Mouse (Mus musculus) forebrain, embryonic 11.5 days (tissue): Measurements from ENCODE around the gene Fam57b. TPM values are rescaled to one million over a fixed set of nuclear protein-coding genes. Genes with fewer than 3 reads are reported as not detected.
A peak's percentile ranks its signal among the peaks of the same experiment; 100 is the strongest.

Experiments used
- ATAC-seq: fragments of 200-750 bp; cut with Nextera tagmentation; replicated peaks from 2 replicates; pipeline ENCODE4 v1.8.0; 2017; ENCODE audit warnings: moderate TSS enrichment; ENCODE audit not compliant: low FRiP score
- DNase-seq: peaks from one replicate; pipeline ENCODE4 v3.0.0-alpha.2; 2017; ENCODE audit warnings: low spot score
- H3K27ac ChIP-seq: fragments of 300-500 bp; sonication (generic); 2 replicates; pipeline ENCODE4 v1.5.1; 2014; ENCODE audit warnings: low read depth, low read length
- H3K27me3 ChIP-seq: fragments of 300-500 bp; sonication (generic); 2 replicates; pipeline ENCODE4 v1.6.1; 2014; ENCODE audit warnings: mild to moderate bottlenecking, low read length, mixed read lengths; ENCODE audit not compliant: control insufficient read depth, insufficient read depth
- H3K36me3 ChIP-seq: fragments of 300-500 bp; sonication (generic); 2 replicates; pipeline ENCODE4 v1.6.1; 2014; ENCODE audit warnings: mild to moderate bottlenecking, low read length, moderate library complexity, mixed read lengths; ENCODE audit not compliant: control insufficient read depth, insufficient read depth
- H3K4me1 ChIP-seq: fragments of 300-500 bp; sonication (generic); replicated peaks from 2 replicates; pipeline ENCODE4 v1.6.1; 2014; ENCODE audit warnings: low read length, mixed read lengths; ENCODE audit not compliant: control insufficient read depth, insufficient read depth
- H3K4me2 ChIP-seq: fragments of 300-500 bp; sonication (generic); 2 replicates; pipeline ENCODE4 v1.6.1; 2014; ENCODE audit warnings: low read depth, mild to moderate bottlenecking, low read length, moderate library complexity, mixed read lengths; ENCODE audit not compliant: severe bottlenecking
- H3K4me3 ChIP-seq: fragments of 300-500 bp; sonication (generic); 2 replicates; pipeline ENCODE4 v1.5.1; 2014; ENCODE audit warnings: low read depth, low read length
- H3K9ac ChIP-seq: fragments of 300-500 bp; sonication (generic); 2 replicates; pipeline ENCODE4 v1.6.1; 2014; ENCODE audit warnings: low read length
- H3K9me3 ChIP-seq: fragments of 300-500 bp; sonication (generic); 2 replicates; pipeline ENCODE4 v1.6.1; 2016; ENCODE audit warnings: low read length, mixed read lengths; ENCODE audit not compliant: control insufficient read depth
- WGBS: fragments of 180-500 bp; shearing (Covaris S2); extraction: QIAGEN DNeasy Blood & Tissue Kit; methylation state at CpG from one replicate; pipeline ENCODE4 v1.1.7; 2014; 5-methylcytosine and 5-hydroxymethylcytosine counted together
- polyA plus RNA-seq: library from polyadenylated mRNA; unstranded; fragments of >200 nt; fragmentation: Nextera tagmentation; extraction: Ambion mirVana; gene quantifications from 2 replicates; pipeline ENCODE4 v1.2.1, GENCODE M21; 2014

Gene Fam57b
- polyA plus RNA-seq, 1 experiment from 2014 or later = 10.2 TPM

DNA sequence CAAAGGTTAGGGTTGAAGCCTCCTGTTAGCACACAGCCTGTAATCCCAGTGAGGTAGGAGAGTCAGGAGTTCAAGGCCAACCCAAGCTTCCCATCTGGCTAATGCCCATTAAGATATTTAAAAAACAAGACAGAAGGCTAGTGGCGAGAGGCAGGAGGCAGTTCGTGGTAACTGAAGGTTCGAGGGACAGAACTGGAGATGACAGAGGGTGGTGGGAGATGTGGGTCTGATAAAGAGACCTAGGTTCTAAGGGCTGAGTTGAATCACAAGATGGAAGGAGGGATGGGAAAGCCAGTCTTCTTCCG, 49.6 kb downstream of the Fam57b start, which contains the start of gene Doc2a:
TSS of gene Doc2a (plus strand) at position 301 of the 305 bp plus-strand sequence.
- Histone ChIP-seq H3K4me2 (peak within 1 kb of the TSS; percentile 100), H3K4me1 (peaks cover 12% of the 10 kb centered on the region), H3K9me3 (no peaks in the 10 kb centered on the region), H3K36me3 (no peaks in the 10 kb centered on the region), H3K9ac (peak within 1 kb of the TSS; percentile 80), H3K27ac (no peak within 1 kb of the TSS), H3K27me3 (peaks cover 7% of the 10 kb centered on the region; the same call in 1 of the 2 replicates), H3K4me3 (peak within 1 kb of the TSS; percentile 62)
- peak; percentile 51 for DNase-seq
- no peak for ATAC-seq
- WGBS = 32% methylated on average over 4 of the region's 4 CpGs

DNA sequence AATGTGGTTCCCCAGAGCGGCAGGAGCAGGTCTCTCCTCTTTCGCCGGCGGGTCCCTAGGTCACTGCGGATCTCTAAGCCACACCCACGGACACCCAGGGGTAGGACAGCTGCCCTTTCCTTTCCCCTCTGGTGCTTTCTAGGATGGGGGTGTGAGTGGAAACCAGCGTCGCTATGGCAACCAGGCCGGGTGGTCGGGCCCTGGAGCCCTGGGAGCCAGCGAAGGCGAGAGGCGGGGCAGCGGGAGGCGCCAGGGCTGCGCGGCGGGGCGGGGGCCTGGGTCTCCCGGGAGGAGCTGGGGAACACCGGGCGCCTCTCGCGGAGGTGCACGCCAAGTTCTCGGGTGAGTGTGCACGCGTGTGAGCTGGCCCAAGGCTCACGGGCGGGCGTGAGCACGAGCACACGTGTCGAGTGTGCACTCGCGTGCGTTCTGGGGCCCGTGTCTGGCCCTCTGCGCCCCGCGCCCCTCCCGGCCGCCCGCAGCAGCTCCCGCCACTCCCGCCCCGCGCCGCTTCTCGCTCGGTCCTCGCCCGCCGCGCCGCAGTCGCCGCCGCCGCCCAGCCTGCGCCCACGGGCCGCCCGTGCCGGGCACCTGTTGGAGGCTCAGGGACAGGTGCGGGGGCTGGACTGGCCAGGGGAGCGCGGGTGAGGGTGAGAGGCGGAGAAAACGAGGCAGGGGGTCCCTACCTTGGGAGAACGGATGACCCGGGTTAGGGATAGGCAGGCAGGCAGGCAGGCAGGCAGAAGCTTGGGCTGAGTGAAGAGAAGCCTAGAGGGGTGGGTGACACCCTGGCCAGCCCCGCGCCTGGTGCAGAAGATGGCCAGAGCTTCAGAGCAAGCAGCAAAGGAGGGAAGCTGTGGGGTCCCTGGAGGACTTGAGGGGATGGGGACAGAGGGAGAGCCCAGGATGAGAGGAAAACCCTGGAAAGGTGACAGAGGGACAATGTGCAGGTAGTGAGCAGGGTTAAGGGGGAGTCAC, 50.2 kb downstream of the Fam57b start:
- ATAC-seq (peak; percentile 55), DNase-seq (peak; percentile 82)
- Histone ChIP-seq H3K36me3 (no peaks in the 10 kb centered on the region), H3K27me3 (peaks cover 7% of the 10 kb centered on the region; the same call in 1 of the 2 replicates), H3K4me1 (peaks cover 16% of the 10 kb centered on the region), H3K9ac (peak overlapping the region; percentile 80), H3K4me3 (peak overlapping the region; percentile 62), H3K4me2 (peak overlapping the region; percentile 100), H3K9me3 (no peaks in the 10 kb centered on the region), H3K27ac (no peak overlapping the region)
- under 1% methylated on average over 64 of the region's 74 CpGs for WGBS

DNA sequence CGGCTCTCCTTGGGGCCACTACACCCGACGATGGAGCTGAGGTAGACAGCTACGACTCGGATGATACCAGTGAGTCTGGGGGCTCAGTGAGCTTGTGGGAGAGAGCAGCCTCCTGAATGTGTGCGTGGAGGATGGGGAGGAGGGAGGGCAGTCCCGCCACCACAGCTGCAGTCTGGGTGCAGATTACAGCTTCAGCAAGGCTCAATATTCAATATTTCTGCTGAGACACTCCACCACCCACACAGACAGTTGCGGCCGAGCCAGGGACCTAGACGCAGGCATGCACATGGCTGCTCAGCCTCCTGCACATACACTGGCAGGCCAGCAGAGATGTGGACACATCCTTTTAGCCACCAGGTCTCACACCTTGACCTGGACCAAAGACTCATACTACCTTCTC, 51.3 kb downstream of the Fam57b start:
- ATAC-seq = no peak
- Histone ChIP-seq H3K36me3 (peaks cover 2% of the 10 kb centered on the region; the same call in 1 of the 2 replicates), H3K9ac (peak overlapping the region; percentile 80), H3K27me3 (peaks cover 7% of the 10 kb centered on the region; the same call in 1 of the 2 replicates), H3K4me3 (peak overlapping the region; percentile 62), H3K27ac (no peak overlapping the region), H3K9me3 (no peaks in the 10 kb centered on the region), H3K4me2 (peak overlapping the region; percentile 100), H3K4me1 (peaks cover 16% of the 10 kb centered on the region)
- 37% methylated on average over 10 of the region's 10 CpGs for WGBS
- DNase-seq = peak; percentile 52

DNA sequence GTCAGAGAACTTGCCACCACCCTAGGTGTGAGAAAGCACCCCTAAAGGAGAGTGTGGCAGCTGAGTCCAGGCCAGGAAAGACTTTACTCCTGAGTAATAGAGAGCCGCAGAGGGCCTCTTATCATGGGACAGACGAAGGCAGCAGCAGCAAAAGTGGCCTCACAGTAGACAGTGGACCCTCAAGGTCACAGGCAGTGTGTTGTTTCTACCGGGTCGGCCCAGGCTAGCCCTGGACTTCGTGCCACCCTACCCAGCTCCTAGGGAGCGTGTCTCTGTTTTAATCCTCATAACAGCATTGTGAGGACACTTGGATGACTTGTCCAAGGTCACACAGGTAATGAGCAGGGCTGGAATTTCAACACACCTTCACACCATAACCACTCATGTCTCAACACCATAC, 52.7 kb downstream of the Fam57b start:
- no peak for ATAC-seq
- peaks cover 16% of the 10 kb centered on the region for H3K4me1 ChIP-seq
- no peak overlapping the region for H3K4me2 ChIP-seq
- H3K4me3 ChIP-seq = no peak overlapping the region
- no peak overlapping the region for H3K27ac ChIP-seq
- H3K36me3 ChIP-seq = peaks cover 2% of the 10 kb centered on the region; the same call in 1 of the 2 replicates
- no peak overlapping the region for H3K9ac ChIP-seq
- H3K27me3 ChIP-seq = peaks cover 7% of the 10 kb centered on the region; the same call in 1 of the 2 replicates
- WGBS = 88% methylated on average over 6 of the region's 6 CpGs
- peak; percentile 46 for DNase-seq
- no peaks in the 10 kb centered on the region for H3K9me3 ChIP-seq

DNA sequence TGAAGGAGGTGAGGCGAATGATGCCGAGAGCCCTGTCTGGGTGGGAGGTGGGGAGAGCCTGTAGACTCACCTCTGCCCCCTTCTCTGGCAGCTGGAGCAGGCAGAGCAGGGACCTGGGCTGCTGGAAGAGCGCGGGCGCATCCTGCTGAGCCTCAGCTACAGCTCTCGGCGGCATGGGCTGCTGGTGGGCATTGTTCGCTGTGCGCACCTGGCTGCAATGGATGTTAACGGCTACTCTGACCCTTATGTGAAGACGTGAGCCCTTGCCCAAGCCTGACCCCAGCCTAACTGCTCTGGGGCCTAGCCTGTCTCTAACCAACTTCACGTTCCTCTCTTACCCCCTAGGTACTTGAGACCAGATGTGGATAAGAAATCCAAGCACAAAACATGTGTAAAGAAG, 53.7 kb downstream of the Fam57b start:
- H3K4me1 ChIP-seq = peaks cover 16% of the 10 kb centered on the region
- no peak for ATAC-seq
- WGBS = 27% methylated on average over 12 of the region's 12 CpGs
- H3K9ac ChIP-seq = peak overlapping the region; percentile 27; the same call in 1 of the 2 replicates
- peaks cover 5% of the 10 kb centered on the region for H3K36me3 ChIP-seq
- no peak for DNase-seq
- H3K4me2 ChIP-seq = no peak overlapping the region
- H3K27me3 ChIP-seq = peaks cover 7% of the 10 kb centered on the region; the same call in 1 of the 2 replicates
- H3K27ac ChIP-seq = no peak overlapping the region
- no peaks in the 10 kb centered on the region for H3K9me3 ChIP-seq
- H3K4me3 ChIP-seq = no peak overlapping the region

DNA sequence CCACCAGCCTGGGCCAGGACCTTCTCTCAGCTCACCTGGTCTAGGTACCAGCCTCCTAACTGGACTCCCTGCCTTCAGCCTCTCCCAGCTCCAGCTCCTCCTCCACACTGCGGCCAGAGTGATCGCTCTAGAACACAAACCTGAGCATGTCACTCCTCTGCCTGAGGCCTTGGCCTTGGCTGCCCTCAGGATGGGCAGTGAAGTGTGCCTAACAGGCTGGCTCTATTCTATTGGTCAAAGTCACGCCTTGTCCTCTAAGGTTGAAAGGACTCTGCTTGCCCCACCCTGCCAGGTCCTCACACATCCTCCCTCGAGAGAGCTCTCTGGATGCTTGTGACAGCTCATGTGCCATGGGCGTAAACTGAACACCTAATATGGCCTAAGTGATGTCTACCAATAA, 56.0 kb downstream of the Fam57b start:
- Histone ChIP-seq H3K9ac (no peak overlapping the region), H3K27ac (no peak overlapping the region), H3K4me3 (no peak overlapping the region), H3K36me3 (peaks cover 8% of the 10 kb centered on the region), H3K4me2 (no peak overlapping the region), H3K4me1 (peaks cover 10% of the 10 kb centered on the region; the same call in 1 of the 2 replicates), H3K27me3 (peaks cover 6% of the 10 kb centered on the region; the same call in 1 of the 2 replicates), H3K9me3 (no peaks in the 10 kb centered on the region)
- no peak for DNase-seq
- 79% methylated on average over 5 of the region's 5 CpGs for WGBS
- no peak for ATAC-seq

DNA sequence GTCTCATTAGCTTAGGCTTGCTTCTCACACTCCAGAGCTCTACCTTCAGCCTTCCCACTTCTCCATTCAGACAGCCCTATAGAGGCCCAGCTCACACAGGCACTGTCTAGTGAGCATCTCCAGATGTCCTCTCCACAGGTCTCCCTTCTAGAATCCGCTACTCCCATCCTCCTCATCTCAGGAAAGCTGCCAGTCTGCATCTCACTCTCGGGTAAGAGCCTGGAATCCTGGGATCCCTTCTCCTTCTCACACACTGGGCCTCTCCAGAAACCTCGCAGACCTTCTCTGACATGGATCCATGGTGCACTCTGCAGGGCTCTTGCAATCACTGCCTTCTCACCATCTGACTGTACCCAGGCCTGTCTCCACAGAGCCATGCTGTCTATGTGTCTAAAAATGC, 58.2 kb downstream of the Fam57b start:
- Histone ChIP-seq H3K4me1 (peaks cover 7% of the 10 kb centered on the region; the same call in 1 of the 2 replicates), H3K9me3 (no peaks in the 10 kb centered on the region), H3K4me2 (no peak overlapping the region), H3K9ac (no peak overlapping the region; the same call in 1 of the 2 replicates), H3K36me3 (peaks cover 11% of the 10 kb centered on the region), H3K27me3 (no peaks in the 10 kb centered on the region), H3K27ac (no peak overlapping the region), H3K4me3 (no peak overlapping the region)
- no peak for ATAC-seq
- no peak for DNase-seq
- 74% methylated on average over 3 of the region's 3 CpGs for WGBS

DNA sequence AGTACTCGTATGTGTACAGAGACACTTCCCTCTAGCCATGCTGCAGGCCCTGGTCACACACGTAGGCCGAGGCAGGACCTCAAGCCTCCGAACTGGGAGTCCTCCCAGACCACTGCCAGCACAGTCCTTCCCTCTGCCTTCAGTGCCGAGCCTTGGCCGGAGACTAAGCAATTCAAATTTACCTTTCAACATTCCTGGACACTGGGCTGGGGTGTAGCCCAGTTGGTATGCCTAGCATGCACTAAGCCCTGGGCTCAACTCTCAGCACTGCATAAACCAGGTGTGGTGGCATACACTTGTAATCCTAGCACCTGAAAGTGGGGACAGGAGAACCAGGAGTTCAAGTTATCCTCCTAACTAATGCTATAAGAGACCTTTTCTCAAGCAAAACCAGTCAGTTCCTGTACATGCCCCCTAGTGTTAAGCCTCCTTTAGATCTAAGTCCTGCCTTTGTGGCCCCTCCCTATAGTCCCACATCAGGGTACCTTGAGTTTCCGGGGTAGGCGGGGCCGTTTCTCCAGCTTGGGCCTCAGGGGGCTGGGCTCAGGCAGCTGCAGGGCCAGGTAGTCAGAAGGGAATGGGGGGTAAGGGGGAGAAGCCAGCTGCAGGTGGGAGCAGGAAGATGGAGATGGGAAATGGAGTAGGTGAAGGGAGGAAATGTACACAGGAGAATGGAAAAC, 59.4 kb downstream of the Fam57b start:
- DNase-seq (no peak), ATAC-seq (no peak)
- no peak overlapping the region for H3K4me3 ChIP-seq
- peaks cover 10% of the 10 kb centered on the region for H3K4me1 ChIP-seq
- H3K9ac ChIP-seq = no peak overlapping the region
- H3K36me3 ChIP-seq = peaks cover 11% of the 10 kb centered on the region
- H3K4me2 ChIP-seq = no peak overlapping the region
- no peaks in the 10 kb centered on the region for H3K9me3 ChIP-seq
- no peaks in the 10 kb centered on the region for H3K27me3 ChIP-seq
- WGBS = 76% methylated on average over 9 of the region's 9 CpGs
- no peak overlapping the region for H3K27ac ChIP-seq
